Mouse (Mus musculus): ENCODE data around the gene Pcsk5. TPM values are rescaled to one million over a fixed set of nuclear protein-coding genes. Genes with fewer than 3 reads are reported as not detected.

Gene Pcsk5
- polyA plus RNA-seq, 1 experiment from 2014 or later: 24.0 TPM

DNA sequence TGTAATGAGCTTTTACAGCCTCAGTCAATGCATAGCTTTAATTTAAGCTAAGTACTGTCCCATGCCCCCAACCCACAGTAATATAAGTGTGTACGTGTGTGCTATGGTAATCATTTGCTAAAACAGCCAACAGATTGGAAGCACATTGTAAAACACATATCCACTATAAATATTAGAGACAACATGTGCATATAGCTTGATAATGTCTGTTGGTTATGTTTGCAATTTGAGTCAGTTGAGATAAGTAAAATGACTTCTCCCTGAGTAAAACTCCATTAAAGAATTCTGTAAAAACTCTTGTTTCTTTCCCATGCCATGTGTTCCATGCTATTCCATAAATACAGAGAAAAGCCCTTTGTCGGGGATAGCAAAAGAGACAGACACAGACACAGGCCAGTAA, 4.2 kb upstream of the Pcsk5 start:
- H3K9ac ChIP-seq (ENCODE audit: low read length): no peak overlapping the region
- no peaks in the 10 kb centered on the region for H3K9me3 ChIP-seq (ENCODE audit: control insufficient read depth, low read length)
- no peak overlapping the region for H3K4me2 ChIP-seq (ENCODE audit: low read depth, low read length)
- no peaks in the 10 kb centered on the region for H3K27me3 ChIP-seq (ENCODE audit: control insufficient read depth, insufficient read depth, low read depth, low read length)
- WGBS: 88% methylated on average over 2 of the region's 2 CpGs
- no peak for ATAC-seq (ENCODE audit: low read depth)
- H3K4me3 ChIP-seq (ENCODE audit: low read length): no peak overlapping the region
- no peaks in the 10 kb centered on the region for H3K36me3 ChIP-seq (ENCODE audit: control insufficient read depth, insufficient read depth, low read length)
- H3K4me1 ChIP-seq (replicated peaks; ENCODE audit: control insufficient read depth, insufficient read depth, low read length): peaks cover 6% of the 10 kb centered on the region; the same call in 1 of the 2 replicates
- no peak overlapping the region for H3K27ac ChIP-seq (ENCODE audit: low read length)

DNA sequence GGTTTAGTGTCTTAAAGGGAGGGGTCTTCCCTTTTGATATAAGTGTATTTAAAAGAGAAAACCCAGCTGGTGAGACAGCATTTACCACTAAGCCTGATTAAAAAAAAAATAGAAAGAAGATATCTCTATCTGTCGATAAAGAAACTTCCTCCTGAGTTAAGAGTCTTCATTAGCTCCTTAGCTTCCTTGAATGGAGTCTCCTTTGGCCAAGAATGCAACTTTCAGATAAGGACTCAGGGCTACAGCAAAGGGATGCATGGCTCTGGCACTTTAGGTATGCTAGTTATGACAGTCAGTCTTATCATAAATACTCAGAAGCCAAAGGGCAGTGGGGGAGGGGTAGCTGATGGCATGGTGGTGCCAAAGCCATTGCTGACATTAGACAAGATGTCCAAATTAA, 2.4 kb upstream of the Pcsk5 start:
- ATAC-seq (ENCODE audit: low read depth): no peak
- H3K9ac ChIP-seq (ENCODE audit: low read length): no peak overlapping the region
- no peaks in the 10 kb centered on the region for H3K27me3 ChIP-seq (ENCODE audit: control insufficient read depth, insufficient read depth, low read depth, low read length)
- H3K4me3 ChIP-seq (ENCODE audit: low read length): no peak overlapping the region
- no peak overlapping the region for H3K4me2 ChIP-seq (ENCODE audit: low read depth, low read length)
- no peaks in the 10 kb centered on the region for H3K36me3 ChIP-seq (ENCODE audit: control insufficient read depth, insufficient read depth, low read length)
- WGBS: 48% methylated on average over 1 of the region's 1 CpGs
- H3K4me1 ChIP-seq (replicated peaks; ENCODE audit: control insufficient read depth, insufficient read depth, low read length): peaks cover 9% of the 10 kb centered on the region
- no peaks in the 10 kb centered on the region for H3K9me3 ChIP-seq (ENCODE audit: control insufficient read depth, low read length)
- H3K27ac ChIP-seq (ENCODE audit: low read length): no peak overlapping the region

DNA sequence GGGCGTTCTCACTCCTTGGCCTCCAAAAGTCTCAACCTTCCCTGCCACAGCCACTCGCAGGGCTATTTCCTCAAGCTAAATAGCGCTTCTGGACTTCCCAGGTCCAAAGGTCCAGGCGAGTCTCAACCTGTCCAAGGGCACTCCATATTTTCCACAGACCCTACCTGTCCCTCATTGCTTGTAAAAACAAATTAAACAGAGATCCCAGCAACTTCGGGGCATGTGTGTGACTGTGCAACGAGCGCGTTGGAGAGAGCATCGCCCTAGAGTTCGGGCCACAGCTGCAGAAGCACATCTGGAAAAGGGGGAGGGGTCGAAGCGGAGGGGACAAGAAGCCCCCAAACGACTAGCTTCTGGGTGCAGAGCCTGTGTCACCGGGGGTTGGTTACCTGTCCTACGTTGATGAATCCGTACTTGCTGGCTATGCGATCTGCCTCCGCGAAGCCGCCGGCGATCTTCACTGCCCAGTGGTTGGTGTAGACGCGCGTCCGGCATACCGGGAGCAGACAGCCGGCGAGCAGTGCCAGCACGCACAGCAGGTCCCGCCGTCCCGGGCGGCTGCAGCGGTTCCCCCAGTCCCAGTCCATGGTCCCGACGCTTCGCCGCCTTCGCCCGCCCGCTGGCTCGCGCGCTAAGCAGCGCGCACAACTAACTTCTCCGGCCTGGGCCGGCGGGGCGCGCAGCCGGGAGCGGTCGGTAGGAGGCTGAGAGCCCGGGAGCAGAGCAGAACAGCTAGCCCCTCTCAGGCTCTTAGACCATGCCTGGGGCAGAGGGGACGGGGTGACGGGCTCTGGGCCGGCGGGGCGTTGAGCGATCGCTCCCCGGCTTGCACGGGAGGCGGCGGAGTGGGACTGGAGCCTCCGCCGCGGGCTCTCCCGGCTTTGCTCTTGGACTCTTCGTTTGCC, 614 bp downstream of the Pcsk5 start:
- Histone ChIP-seq H3K27me3 (ENCODE audit: control insufficient read depth, insufficient read depth, low read depth, low read length) (no peaks in the 10 kb centered on the region), H3K27ac (ENCODE audit: low read length) (peak overlapping the region; percentile 91), H3K4me2 (ENCODE audit: low read depth, low read length) (peak overlapping the region; percentile 97), H3K36me3 (ENCODE audit: control insufficient read depth, insufficient read depth, low read length) (no peaks in the 10 kb centered on the region), H3K4me3 (ENCODE audit: low read length) (peak overlapping the region; percentile 83), H3K9ac (ENCODE audit: low read length) (peak overlapping the region; percentile 80), H3K9me3 (ENCODE audit: control insufficient read depth, low read length) (no peaks in the 10 kb centered on the region), H3K4me1 (replicated peaks; ENCODE audit: control insufficient read depth, insufficient read depth, low read length) (peaks cover 9% of the 10 kb centered on the region)
- WGBS: under 1% methylated on average over 66 of the region's 72 CpGs
- peak; percentile 83 for ATAC-seq (ENCODE audit: low read depth)

GRCm38 (mm10) chr19:17835681-17836565, 1.5 kb downstream of the Pcsk5 start:
- Histone ChIP-seq H3K9ac (ENCODE audit: low read length) (peak overlapping the region; percentile 80), H3K36me3 (ENCODE audit: control insufficient read depth, insufficient read depth, low read length) (no peaks in the 10 kb centered on the region), H3K4me2 (ENCODE audit: low read depth, low read length) (peak overlapping the region; percentile 97), H3K4me3 (ENCODE audit: low read length) (peak overlapping the region; percentile 83), H3K9me3 (ENCODE audit: control insufficient read depth, low read length) (no peaks in the 10 kb centered on the region), H3K4me1 (replicated peaks; ENCODE audit: control insufficient read depth, insufficient read depth, low read length) (peaks cover 9% of the 10 kb centered on the region), H3K27me3 (ENCODE audit: control insufficient read depth, insufficient read depth, low read depth, low read length) (no peaks in the 10 kb centered on the region), H3K27ac (ENCODE audit: low read length) (no peak overlapping the region)
- under 1% methylated on average over 27 of the region's 28 CpGs for WGBS
- ATAC-seq (ENCODE audit: low read depth): 0 out of 2 replicates have a peak, but pooled peaks have one; percentile 13

DNA sequence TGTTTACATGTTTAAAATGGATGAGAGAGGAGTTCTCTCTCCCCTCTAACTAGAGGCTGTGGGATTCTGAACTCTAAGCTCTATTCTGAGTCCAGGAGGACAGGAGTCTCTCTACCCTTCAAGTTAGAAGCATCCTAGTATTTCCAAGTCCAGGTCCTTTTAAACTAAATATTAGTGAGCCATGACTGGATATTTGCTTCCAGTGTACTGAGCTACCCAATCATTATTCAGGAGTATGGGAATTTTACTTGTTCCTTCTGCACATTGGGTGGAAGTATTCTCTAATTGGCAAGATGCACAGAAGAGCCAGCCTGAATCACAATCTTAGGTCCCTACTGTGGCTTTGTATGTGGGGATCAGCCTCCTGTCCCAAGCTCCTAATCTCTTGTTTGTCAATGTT, 2.5 kb downstream of the Pcsk5 start:
- Histone ChIP-seq H3K36me3 (ENCODE audit: control insufficient read depth, insufficient read depth, low read length) (no peaks in the 10 kb centered on the region), H3K4me3 (ENCODE audit: low read length) (peak overlapping the region; percentile 83), H3K27ac (ENCODE audit: low read length) (no peak overlapping the region), H3K4me1 (replicated peaks; ENCODE audit: control insufficient read depth, insufficient read depth, low read length) (peaks cover 9% of the 10 kb centered on the region), H3K9ac (ENCODE audit: low read length) (no peak overlapping the region), H3K4me2 (ENCODE audit: low read depth, low read length) (peak overlapping the region; percentile 97; the same call in 1 of the 2 replicates), H3K27me3 (ENCODE audit: control insufficient read depth, insufficient read depth, low read depth, low read length) (no peaks in the 10 kb centered on the region), H3K9me3 (ENCODE audit: control insufficient read depth, low read length) (no peaks in the 10 kb centered on the region)
- no peak for ATAC-seq (ENCODE audit: low read depth)

DNA sequence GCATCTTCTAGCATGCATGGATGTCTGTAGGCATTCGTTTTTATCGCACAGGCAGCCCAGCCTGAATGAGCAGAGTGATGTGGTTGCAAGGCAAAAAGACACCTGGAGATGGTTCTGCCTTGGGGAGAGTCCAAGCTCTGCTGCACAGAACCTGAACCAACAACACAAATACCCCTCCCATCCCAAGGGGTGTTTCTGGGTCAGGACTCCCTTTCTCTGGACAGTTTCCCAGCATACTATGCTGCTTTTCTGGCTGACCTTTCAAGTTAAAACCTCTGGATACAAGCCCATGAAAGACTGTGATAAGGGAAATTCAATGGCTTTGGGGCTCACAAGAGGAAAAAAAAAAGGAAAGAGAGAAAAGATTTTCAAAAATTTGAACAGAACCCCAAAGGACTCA, 6.1 kb downstream of the Pcsk5 start:
- no peak overlapping the region for H3K27ac ChIP-seq (ENCODE audit: low read length)
- no peak overlapping the region for H3K4me2 ChIP-seq (ENCODE audit: low read depth, low read length)
- H3K4me1 ChIP-seq (replicated peaks; ENCODE audit: control insufficient read depth, insufficient read depth, low read length): peaks cover 3% of the 10 kb centered on the region
- no peak overlapping the region for H3K4me3 ChIP-seq (ENCODE audit: low read length)
- no peak overlapping the region for H3K9ac ChIP-seq (ENCODE audit: low read length)
- WGBS: 88% methylated on average over 2 of the region's 2 CpGs
- no peak for ATAC-seq (ENCODE audit: low read depth)
- no peaks in the 10 kb centered on the region for H3K36me3 ChIP-seq (ENCODE audit: control insufficient read depth, insufficient read depth, low read length)
- H3K27me3 ChIP-seq (ENCODE audit: control insufficient read depth, insufficient read depth, low read depth, low read length): no peaks in the 10 kb centered on the region
- no peaks in the 10 kb centered on the region for H3K9me3 ChIP-seq (ENCODE audit: control insufficient read depth, low read length)

DNA sequence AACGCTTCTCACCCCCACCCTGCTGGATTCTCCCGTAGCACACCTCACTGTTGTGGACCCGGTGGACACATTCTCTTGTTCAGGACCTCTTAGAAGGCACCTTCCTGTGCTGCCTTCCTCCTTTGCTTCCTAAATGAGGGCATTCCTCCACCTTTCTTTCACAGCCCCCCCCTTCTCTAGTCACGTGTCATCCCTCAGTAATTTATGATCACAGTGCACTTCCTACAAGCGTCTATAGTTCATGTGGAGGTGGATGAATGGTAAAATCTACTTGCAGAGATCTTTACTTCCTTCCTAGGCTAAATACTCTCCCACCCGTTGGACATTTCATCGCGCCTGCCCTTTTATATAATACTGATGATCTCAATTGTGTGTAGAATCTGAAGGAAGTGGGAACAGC, 9.0 kb downstream of the Pcsk5 start:
- no peaks in the 10 kb centered on the region for H3K4me1 ChIP-seq (replicated peaks; ENCODE audit: control insufficient read depth, insufficient read depth, low read length)
- H3K4me2 ChIP-seq (ENCODE audit: low read depth, low read length): no peak overlapping the region
- ATAC-seq (ENCODE audit: low read depth): no peak
- H3K9me3 ChIP-seq (ENCODE audit: control insufficient read depth, low read length): no peaks in the 10 kb centered on the region
- no peaks in the 10 kb centered on the region for H3K27me3 ChIP-seq (ENCODE audit: control insufficient read depth, insufficient read depth, low read depth, low read length)
- H3K27ac ChIP-seq (ENCODE audit: low read length): no peak overlapping the region
- H3K4me3 ChIP-seq (ENCODE audit: low read length): no peak overlapping the region
- H3K9ac ChIP-seq (ENCODE audit: low read length): no peak overlapping the region
- no peaks in the 10 kb centered on the region for H3K36me3 ChIP-seq (ENCODE audit: control insufficient read depth, insufficient read depth, low read length)
- 70% methylated on average over 8 of the region's 8 CpGs for WGBS

GRCm38 (mm10) chr19:17826694-17827093, 10.7 kb downstream of the Pcsk5 start:
- Histone ChIP-seq H3K9ac (ENCODE audit: low read length) (no peak overlapping the region), H3K4me1 (replicated peaks; ENCODE audit: control insufficient read depth, insufficient read depth, low read length) (no peaks in the 10 kb centered on the region), H3K4me2 (ENCODE audit: low read depth, low read length) (no peak overlapping the region), H3K27me3 (ENCODE audit: control insufficient read depth, insufficient read depth, low read depth, low read length) (no peaks in the 10 kb centered on the region), H3K9me3 (ENCODE audit: control insufficient read depth, low read length) (no peaks in the 10 kb centered on the region), H3K4me3 (ENCODE audit: low read length) (no peak overlapping the region), H3K27ac (ENCODE audit: low read length) (no peak overlapping the region), H3K36me3 (ENCODE audit: control insufficient read depth, insufficient read depth, low read length) (no peaks in the 10 kb centered on the region)
- 63% methylated on average over 3 of the region's 3 CpGs for WGBS
- no peak for ATAC-seq (ENCODE audit: low read depth)

DNA sequence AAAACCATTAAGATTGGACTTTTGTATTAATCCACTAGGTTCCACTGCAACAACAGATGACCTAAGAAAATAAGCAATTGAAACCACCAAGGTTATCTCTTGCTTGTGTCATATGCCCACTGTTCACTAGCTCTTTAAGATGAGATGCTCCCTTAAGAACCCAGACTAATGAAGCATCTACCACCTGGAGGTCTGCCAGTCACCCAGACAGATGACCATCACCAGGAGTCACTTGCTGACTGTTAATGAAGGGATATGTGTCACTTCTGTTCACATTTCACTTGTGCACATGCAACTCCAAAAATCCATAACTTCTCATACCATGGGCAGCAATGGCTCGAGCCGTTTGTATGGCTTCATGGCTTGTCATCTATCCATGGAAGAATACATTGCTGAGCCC, 17.4 kb downstream of the Pcsk5 start:
- H3K4me3 ChIP-seq (ENCODE audit: low read length): no peak overlapping the region
- H3K4me2 ChIP-seq (ENCODE audit: low read depth, low read length): no peak overlapping the region
- 93% methylated on average over 2 of the region's 2 CpGs for WGBS
- H3K4me1 ChIP-seq (replicated peaks; ENCODE audit: control insufficient read depth, insufficient read depth, low read length): 0 out of 2 replicates have a peak, but pooled peaks cover 3% of the 10 kb centered on the region
- no peak overlapping the region for H3K27ac ChIP-seq (ENCODE audit: low read length)
- no peaks in the 10 kb centered on the region for H3K27me3 ChIP-seq (ENCODE audit: control insufficient read depth, insufficient read depth, low read depth, low read length)
- no peak for ATAC-seq (ENCODE audit: low read depth)
- H3K9me3 ChIP-seq (ENCODE audit: control insufficient read depth, low read length): no peaks in the 10 kb centered on the region
- no peaks in the 10 kb centered on the region for H3K36me3 ChIP-seq (ENCODE audit: control insufficient read depth, insufficient read depth, low read length)
- no peak overlapping the region for H3K9ac ChIP-seq (ENCODE audit: low read length)
